In genomic region chr19:55571486-55571885, GRCm38 (mm10) we compare ENCODE assay signal across 25 mouse cellular contexts.
DNase-seq lines count a peak whose midpoint lies in the region; ATAC-seq and TF ChIP-seq lines count a peak whose summit lies in the region.
"Had no signal": no experiment of that assay in that cellular context is flagged by ENCODE, and none has a peak within 500 bp of the region (broad histone marks: within the 10 kb centered on the region; RNA-seq: fewer than 3 reads in every experiment).

No protein-coding gene starts in this region.

- no peak overlapping the region for H3K9ac ChIP-seq in heart, embryonic 13.5 days
- H3K9ac ChIP-seq in stomach, embryonic 16.5 days (ENCODE audit: low read length) = no peak overlapping the region
- H3K9ac ChIP-seq in stomach, postnatal 0 days (ENCODE audit: low read length) = no peak overlapping the region
- H3K9ac ChIP-seq in embryonic facial prominence, embryonic 14.5 days (ENCODE audit: low read depth, low read length) = no peak overlapping the region
- H3K9ac ChIP-seq: intestine, embryonic 15.5 days; liver, embryonic 15.5 days; lung, embryonic 15.5 days; midbrain, embryonic 13.5 days; stomach, embryonic 15.5 days had no signal

- no peak overlapping the region for H3K4me3 ChIP-seq in heart, embryonic 13.5 days
- no peak overlapping the region for H3K4me3 ChIP-seq in stomach, embryonic 16.5 days (replicated peaks; ENCODE audit: low read length)
- H3K4me3 ChIP-seq in stomach, postnatal 0 days (ENCODE audit: low read depth, low read length) = no peak overlapping the region
- H3K4me3 ChIP-seq in embryonic facial prominence, embryonic 14.5 days (ENCODE audit: low read depth, low read length) = no peak overlapping the region
- H3K4me3 ChIP-seq: hindbrain, embryonic 10.5 days; intestine, embryonic 15.5 days; liver, embryonic 15.5 days; lung, embryonic 15.5 days; megakaryocyte, embryonic 14.5 days; midbrain, embryonic 13.5 days; stomach, embryonic 15.5 days had no signal

- no peak overlapping the region for H3K4me2 ChIP-seq in heart, embryonic 13.5 days
- H3K4me2 ChIP-seq in stomach, embryonic 16.5 days (ENCODE audit: low read depth, low read length) = no peak overlapping the region
- no peak overlapping the region for H3K4me2 ChIP-seq in stomach, postnatal 0 days (replicated peaks; ENCODE audit: low read depth)
- H3K4me2 ChIP-seq in embryonic facial prominence, embryonic 14.5 days (ENCODE audit: low read depth, low read length) = no peak overlapping the region
- H3K4me2 ChIP-seq: intestine, embryonic 15.5 days; liver, embryonic 15.5 days; lung, embryonic 15.5 days; midbrain, embryonic 13.5 days; stomach, embryonic 15.5 days had no signal

- WGBS in heart, embryonic 13.5 days = 84% methylated on average over 8 of the region's 8 CpGs
- 75% methylated on average over 8 of the region's 8 CpGs for WGBS in stomach, embryonic 16.5 days
- 70% methylated on average over 8 of the region's 8 CpGs for WGBS in stomach, postnatal 0 days
- WGBS in embryonic facial prominence, embryonic 14.5 days = 79% methylated on average over 8 of the region's 8 CpGs

- no peaks in the 10 kb centered on the region for H3K36me3 ChIP-seq in heart, embryonic 13.5 days
- H3K36me3 ChIP-seq in stomach, embryonic 16.5 days (ENCODE audit: control insufficient read depth, insufficient read depth, low read length) = no peaks in the 10 kb centered on the region
- H3K36me3 ChIP-seq in stomach, postnatal 0 days (ENCODE audit: control insufficient read depth, insufficient read depth, low read length) = no peaks in the 10 kb centered on the region
- no peaks in the 10 kb centered on the region for H3K36me3 ChIP-seq in embryonic facial prominence, embryonic 14.5 days (ENCODE audit: control insufficient read depth, insufficient read depth, low read length)
- H3K36me3 ChIP-seq: hindbrain, embryonic 10.5 days; intestine, embryonic 15.5 days; liver, embryonic 15.5 days; lung, embryonic 15.5 days; midbrain, embryonic 13.5 days; stomach, embryonic 15.5 days had no signal

- peak overlapping the region; percentile 55; the same call in 1 of the 2 replicates for H3K27ac ChIP-seq in heart, embryonic 13.5 days (replicated peaks)
- peak overlapping the region; percentile 68; the same call in 1 of the 2 replicates for H3K27ac ChIP-seq in stomach, embryonic 16.5 days (ENCODE audit: low read length)
- no peak overlapping the region for H3K27ac ChIP-seq in stomach, postnatal 0 days (replicated peaks)
- H3K27ac ChIP-seq in embryonic facial prominence, embryonic 14.5 days (replicated peaks; ENCODE audit: low read depth, low read length) = no peak overlapping the region
- H3K27ac ChIP-seq: hindbrain, embryonic 10.5 days; liver, embryonic 15.5 days; lung, embryonic 15.5 days; midbrain, embryonic 13.5 days had no signal

- H3K9me3 ChIP-seq in heart, embryonic 13.5 days = no peaks in the 10 kb centered on the region
- H3K9me3 ChIP-seq in stomach, embryonic 16.5 days (replicated peaks; ENCODE audit: control insufficient read depth, low read length) = no peaks in the 10 kb centered on the region
- no peaks in the 10 kb centered on the region for H3K9me3 ChIP-seq in stomach, postnatal 0 days (ENCODE audit: control insufficient read depth, low read length)
- no peaks in the 10 kb centered on the region for H3K9me3 ChIP-seq in embryonic facial prominence, embryonic 14.5 days (ENCODE audit: control insufficient read depth, low read length)
- H3K9me3 ChIP-seq: hindbrain, embryonic 10.5 days; intestine, embryonic 15.5 days; liver, embryonic 15.5 days; lung, embryonic 15.5 days; megakaryocyte, embryonic 14.5 days; midbrain, embryonic 13.5 days; stomach, embryonic 15.5 days had no signal

- intact Hi-C loops in left cerebral cortex, postnatal 36 days (cut with DNase I) = no loop called here

- no peak for TF ChIP-seq EP300 in stomach, postnatal 0 days (optimal IDR thresholded peaks at IDR 0.05)

- no peak for TF ChIP-seq CTCF in stomach, postnatal 0 days (IDR thresholded peaks at IDR 0.05; ENCODE audit: low read depth)

- peaks cover 64% of the 10 kb centered on the region for H3K4me1 ChIP-seq in heart, embryonic 13.5 days
- peaks cover 26% of the 10 kb centered on the region for H3K4me1 ChIP-seq in stomach, embryonic 16.5 days (ENCODE audit: control insufficient read depth, insufficient read depth, low read length)
- H3K4me1 ChIP-seq in stomach, postnatal 0 days (replicated peaks; ENCODE audit: control insufficient read depth, insufficient read depth) = 0 out of 2 replicates have a peak, but pooled peaks cover 2% of the 10 kb centered on the region
- no peaks in the 10 kb centered on the region; the same call in 1 of the 2 replicates for H3K4me1 ChIP-seq in embryonic facial prominence, embryonic 14.5 days (ENCODE audit: control insufficient read depth, insufficient read depth, low read length)
- H3K4me1 ChIP-seq: lung, embryonic 15.5 days; midbrain, embryonic 13.5 days had no signal

- H3K27me3 ChIP-seq in heart, embryonic 13.5 days (replicated peaks) = no peaks in the 10 kb centered on the region
- H3K27me3 ChIP-seq in stomach, embryonic 16.5 days (ENCODE audit: control insufficient read depth, insufficient read depth, low read length) = no peaks in the 10 kb centered on the region
- no peaks in the 10 kb centered on the region for H3K27me3 ChIP-seq in stomach, postnatal 0 days (ENCODE audit: control insufficient read depth, insufficient read depth, low read length)
- no peaks in the 10 kb centered on the region for H3K27me3 ChIP-seq in embryonic facial prominence, embryonic 14.5 days (replicated peaks; ENCODE audit: control insufficient read depth, insufficient read depth, low read length)
- H3K27me3 ChIP-seq: intestine, embryonic 15.5 days; liver, embryonic 15.5 days; lung, embryonic 15.5 days; megakaryocyte, embryonic 14.5 days; Patski; stomach, embryonic 15.5 days had no signal

- DNase-seq in heart, adult 11 months = no peak
- no peak for DNase-seq in stomach, postnatal 0 days (ENCODE audit: low spot score)
- DNase-seq in embryonic facial prominence, embryonic 14.5 days (ENCODE audit: low spot score) = no peak
- DNase-seq in gastrocnemius, adult 18-20 months (ENCODE audit: low spot score) = no peak
- DNase-seq in left cerebral cortex, postnatal 36 days (ENCODE audit: low spot score in 2 of 2) = no peak
- DNase-seq: cerebellum, adult 11-12 months; cerebellum, postnatal 10 days; gastrocnemius, postnatal 10 days; kidney, adult 9 months; kidney, postnatal 4 days; liver; lung, postnatal 36 days; thymus, postnatal 14 days had no signal

- no peak for ATAC-seq in heart, embryonic 13.5 days (ENCODE audit: extremely low read depth, insufficient number of reproducible peaks, low FRiP score, low TSS enrichment)
- no peak for ATAC-seq in stomach, embryonic 16.5 days (ENCODE audit: insufficient read depth, low FRiP score)
- ATAC-seq in stomach, postnatal 0 days (ENCODE audit: low FRiP score, low TSS enrichment) = no peak
- ATAC-seq in embryonic facial prominence, embryonic 14.5 days (ENCODE audit: low read depth) = peak; percentile 55; the same call in 1 of the 2 replicates
- ATAC-seq: forebrain, embryonic 14.5 days; hindbrain, embryonic 16.5 days; midbrain, embryonic 13.5 days had no signal

Comparison
In these comparisons a context has a peak if more than half of its experiments do, and no peak if none do; other contexts are left out.
1. H3K27ac ChIP-seq: peak in heart, embryonic 13.5 days (single experiment) and stomach, embryonic 16.5 days (single experiment); none in stomach, postnatal 0 days (single experiment) and embryonic facial prominence, embryonic 14.5 days (single experiment).